Mouse (Mus musculus) liver, adult 2 months (tissue): Measurements from ENCODE around the gene Gm20388.

Experiments used
- CTCF ChIP-seq: fragments of 200-500 bp; IDR thresholded peaks from 2 replicates; pipeline ENCODE4 v1.5.1; 2011; ENCODE audit warnings: low read depth, low read length, control low read depth
- POLR2A ChIP-seq: fragments of 200-500 bp; IDR thresholded peaks from 2 replicates; pipeline ENCODE4 v1.6.1; 2011; ENCODE audit warnings: low read length, control low read depth; ENCODE audit not compliant: insufficient read depth; ENCODE audit errors: extremely low read depth

GRCm38 (mm10) chr8:120816371-120816770 is 905.7 kb downstream of the Gm20388 start:
- no peak for TF ChIP-seq POLR2A
- no peak for TF ChIP-seq CTCF
